Mouse (Mus musculus) R1 (cell line): ENCODE data around the gene U2af2.
A peak's percentile ranks its signal among the peaks of the same experiment; 100 is the strongest.

Experiments used
- DNase-seq: peaks from one replicate; pipeline ENCODE4 v3.0.0-alpha.2; 2018; ENCODE audit warnings: low read depth, low spot score

The U2af2 gene

DNA sequence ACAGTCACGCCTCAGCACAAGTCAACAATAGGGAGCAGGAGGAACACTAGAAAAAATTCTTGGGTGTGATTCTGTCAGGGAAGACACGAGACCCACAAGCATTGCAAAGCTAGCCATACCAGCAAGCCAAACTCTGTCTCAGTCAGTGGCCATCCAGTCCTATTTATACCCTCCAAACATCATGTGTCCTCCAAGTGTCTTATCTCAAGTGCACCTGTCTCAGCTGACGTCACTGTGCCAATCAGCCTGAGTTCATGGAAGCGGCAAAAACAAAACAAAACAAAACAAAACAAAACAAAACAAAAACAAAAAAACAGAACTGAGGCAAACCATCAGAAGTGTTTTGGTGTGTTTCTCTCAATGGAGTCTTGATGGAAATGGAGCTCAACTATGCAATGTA lies 46.3 kb downstream of the U2af2 start:
- DNase-seq, result no peak

DNA sequence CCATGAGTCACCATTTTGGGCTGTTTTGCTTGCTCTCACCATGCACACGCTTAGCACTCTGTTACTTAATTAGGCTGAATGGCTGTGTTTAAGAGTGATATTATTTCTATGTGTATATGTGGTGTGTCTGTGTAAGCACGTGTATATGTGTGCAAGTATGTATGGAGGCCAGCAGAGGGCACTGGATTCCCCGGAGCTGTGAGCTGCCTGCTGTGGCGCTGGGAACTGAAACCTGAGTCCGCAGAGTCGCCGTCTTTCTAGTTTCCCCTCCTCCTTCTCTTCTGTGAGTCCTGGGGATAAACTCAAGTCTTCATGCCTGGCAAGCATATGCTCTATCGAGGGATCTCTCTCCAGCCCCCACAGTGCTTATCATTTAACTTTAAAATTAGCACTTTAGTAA lies 47.4 kb downstream of the U2af2 start:
- DNase-seq, result peak; percentile 78

DNA sequence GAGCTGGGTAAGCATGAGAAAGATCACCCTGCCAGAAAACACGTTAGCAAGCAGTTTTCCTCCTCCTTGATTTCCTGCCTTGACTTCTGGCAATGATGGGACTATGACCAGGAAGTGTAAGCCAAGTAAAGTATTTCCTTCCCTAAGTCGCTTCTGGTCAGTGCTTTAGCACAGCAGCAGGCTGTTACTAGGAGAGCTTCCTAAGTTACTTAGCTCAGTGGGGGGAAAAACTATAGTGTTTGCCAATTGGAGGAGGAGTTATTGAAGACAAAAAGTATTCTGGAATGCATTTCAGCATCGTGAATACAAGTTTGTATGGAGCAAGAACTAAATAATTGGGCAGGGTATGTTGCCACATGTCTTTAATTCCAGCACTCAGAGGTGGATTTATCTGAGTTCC lies 50.8 kb downstream of the U2af2 start:
- no peak for DNase-seq

DNA sequence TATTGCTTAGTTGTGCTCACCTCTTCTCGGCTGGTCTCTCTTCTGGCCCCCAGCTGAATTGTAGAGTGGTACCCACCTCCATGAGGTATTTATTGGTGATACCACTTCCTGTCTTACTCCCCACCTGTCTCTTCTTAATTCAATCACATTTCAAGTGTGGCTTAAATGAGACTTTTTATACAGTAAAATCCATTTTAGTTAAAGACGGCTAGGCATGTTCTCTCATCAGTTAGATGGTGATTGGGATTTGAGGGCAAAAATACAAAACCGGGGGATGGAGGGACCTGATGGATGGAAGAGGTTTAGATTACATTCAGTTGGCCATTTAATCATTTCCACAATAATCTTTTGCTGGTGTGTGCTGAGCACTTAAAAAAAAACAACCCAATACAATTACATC lies 54.9 kb downstream of the U2af2 start, which contains the start of gene Rfpl4:
Gene Rfpl4, minus strand, starts transcription at position 101 of the 400 bp plus-strand sequence.
- DNase-seq, result no peak

DNA sequence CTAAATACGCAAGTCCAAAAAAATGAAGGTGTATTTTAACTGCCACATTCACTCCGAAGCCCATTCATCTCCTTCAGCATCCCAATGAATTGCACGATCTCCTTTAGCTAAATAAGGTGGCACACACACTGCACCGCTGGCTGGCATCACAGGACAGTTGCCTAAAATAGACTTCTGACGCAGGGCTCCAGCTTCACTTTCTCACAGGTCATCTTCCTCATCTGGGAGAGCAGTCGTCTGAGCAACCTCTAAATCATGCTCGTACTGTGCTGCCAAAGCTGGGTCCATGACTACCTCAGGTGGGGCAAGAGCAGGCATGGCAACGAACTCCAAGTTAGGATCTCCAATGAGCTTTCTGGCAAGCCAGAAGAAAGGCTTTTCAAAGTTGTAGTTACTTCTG lies 63.1 kb downstream of the U2af2 start:
- DNase-seq, result no peak

DNA sequence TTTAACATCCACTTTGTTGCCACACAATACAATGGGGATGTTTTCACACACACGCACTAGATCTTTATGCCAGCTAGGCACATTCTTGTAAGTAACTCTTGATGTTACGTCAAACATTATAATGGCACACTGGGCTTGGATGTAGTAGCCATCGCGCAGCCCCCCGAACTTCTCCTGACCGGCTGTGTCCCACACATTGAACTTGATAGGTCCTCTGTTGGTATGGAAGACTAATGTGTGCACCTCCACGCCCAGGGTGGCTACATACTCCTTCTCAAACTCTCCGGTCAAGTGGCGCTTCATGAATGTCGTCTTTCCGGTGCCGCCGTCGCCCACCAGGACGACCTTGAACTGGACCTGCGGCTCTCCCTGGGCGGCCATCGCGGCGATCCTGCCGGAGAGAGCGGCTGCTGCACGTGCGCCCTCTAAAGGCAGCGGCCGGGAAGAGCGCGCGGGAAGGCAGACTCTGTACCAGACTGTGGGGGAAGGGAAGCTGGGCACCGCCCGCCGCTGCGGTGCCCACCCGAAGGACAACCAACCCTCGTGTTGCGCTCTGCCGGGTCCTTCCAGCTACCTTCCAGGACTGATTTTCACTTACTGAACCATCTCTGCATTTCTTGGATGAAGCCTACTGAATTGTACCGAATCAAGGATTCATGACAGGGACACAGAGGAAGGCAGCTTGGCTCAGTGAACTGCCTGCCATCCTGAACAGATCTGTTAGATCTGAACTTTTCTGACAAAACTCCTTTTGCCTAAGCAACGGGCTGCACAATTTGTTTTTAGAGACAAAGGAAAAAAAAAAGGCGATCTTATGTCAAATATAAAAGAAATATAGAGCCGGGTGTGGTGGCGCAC lies 63.8 kb downstream of the U2af2 start, which contains the start of gene Rasl2-9:
Gene Rasl2-9, minus strand, starts transcription at position 402 of the 858 bp plus-strand sequence.
- DNase-seq, result peak; percentile 63
